Mouse (Mus musculus) midbrain, postnatal 0 days (tissue): ENCODE results near the gene Map3k13. TPM values are rescaled to one million over a fixed set of nuclear protein-coding genes. Genes with fewer than 3 reads are reported as not detected.

ENCODE experiments used
- ATAC-seq: fragments of 200-750 bp; cut with Nextera tagmentation; 2 replicates; pipeline ENCODE4 v1.8.0; 2017; ENCODE audit warnings: moderate number of reproducible peaks, mild to moderate bottlenecking, moderate TSS enrichment, moderate library complexity; ENCODE audit not compliant: low FRiP score
- DNase-seq: peaks from one replicate; pipeline ENCODE4 v3.0.0-alpha.2; 2015; ENCODE audit warnings: low spot score
- H3K27ac ChIP-seq: fragments of 300-500 bp; sonication (generic); 2 replicates; pipeline ENCODE4 v1.5.1; 2014; ENCODE audit warnings: low read depth, mild to moderate bottlenecking, low read length, mixed read lengths
- H3K27me3 ChIP-seq: fragments of 300-500 bp; sonication (generic); 2 replicates; pipeline ENCODE4 v1.6.1; 2014; ENCODE audit warnings: low read length, control low read depth, mixed read lengths; ENCODE audit not compliant: insufficient read depth
- H3K36me3 ChIP-seq: fragments of 300-500 bp; sonication (generic); 2 replicates; pipeline ENCODE4 v1.6.1; 2014; ENCODE audit warnings: low read length, control low read depth, mixed read lengths; ENCODE audit not compliant: insufficient read depth
- H3K4me1 ChIP-seq: fragments of 300-500 bp; sonication (generic); 2 replicates; pipeline ENCODE4 v1.6.1; 2014; ENCODE audit warnings: mild to moderate bottlenecking, control low read depth, antibody characterized with exemption, low read length, mixed read lengths; ENCODE audit not compliant: insufficient read depth
- H3K4me2 ChIP-seq: fragments of 300-500 bp; sonication (generic); 2 replicates; pipeline ENCODE4 v1.6.1; 2014; ENCODE audit warnings: low read depth, mild to moderate bottlenecking, low read length, mixed read lengths; ENCODE audit not compliant: poor library complexity, severe bottlenecking
- H3K4me3 ChIP-seq: fragments of 300-500 bp; sonication (generic); 2 replicates; pipeline ENCODE4 v1.5.1; 2014; ENCODE audit warnings: low read depth, mild to moderate bottlenecking, low read length, moderate library complexity
- H3K9ac ChIP-seq: fragments of 300-500 bp; sonication (generic); replicated peaks from 2 replicates; pipeline ENCODE4 v1.6.1; 2014; ENCODE audit warnings: mild to moderate bottlenecking, low read length, moderate library complexity, mixed read lengths; ENCODE audit not compliant: poor library complexity, severe bottlenecking
- H3K9me3 ChIP-seq: fragments of 300-500 bp; sonication (generic); 2 replicates; pipeline ENCODE4 v1.6.1; 2016; ENCODE audit warnings: low read length, control low read depth
- CTCF ChIP-seq: IDR thresholded peaks from 2 replicates; pipeline ENCODE4 v1.5.1; 2016; ENCODE audit warnings: antibody characterized with exemption, mild to moderate bottlenecking
- WGBS: fragments of 180-500 bp; shearing (Covaris S2); extraction: QIAGEN DNeasy Blood & Tissue Kit; methylation state at CpG from one replicate; pipeline ENCODE4 v1.1.7; 2014; 5-methylcytosine and 5-hydroxymethylcytosine counted together
- polyA plus RNA-seq: library from polyadenylated mRNA; unstranded; fragments of >200 nt; fragmentation: Nextera tagmentation; extraction: Ambion mirVana; gene quantifications from 2 replicates; pipeline ENCODE4 v1.2.1, GENCODE M21; 2015
- total RNA-seq: library from RNA; depleted of rRNA; stranded (reverse); fragments of >200 nt; gene quantifications from 2 replicates; pipeline ENCODE4 v1.2.3, GENCODE M21; 2014

Gene Map3k13
- total and polyA plus RNA-seq, 2 experiments from 2014 or later = 4.0 to 12.1 TPM

DNA sequence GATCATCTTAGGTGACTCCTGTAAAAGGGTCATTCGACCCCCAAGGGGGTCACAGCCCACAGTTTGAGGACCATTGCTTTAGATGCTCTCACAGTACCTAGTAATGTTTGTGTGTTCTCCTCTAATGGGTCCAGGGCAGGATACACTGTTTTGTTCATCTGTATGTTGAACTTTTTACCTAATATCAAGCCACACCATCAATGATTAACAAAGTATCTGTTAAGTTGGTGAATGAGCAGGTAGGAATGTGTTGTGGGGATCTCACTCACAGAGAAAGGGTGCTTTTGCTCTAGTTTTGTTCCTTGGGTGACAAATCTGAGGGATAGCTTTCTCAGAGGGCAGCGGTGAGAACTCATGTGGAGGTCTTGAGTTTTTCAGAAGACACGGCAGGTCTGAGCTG lies 73.6 kb downstream of the Map3k13 start:
- no peak overlapping the region for H3K27ac ChIP-seq
- no peak overlapping the region for H3K4me3 ChIP-seq
- no peak for TF ChIP-seq CTCF
- no peaks in the 10 kb centered on the region for H3K9me3 ChIP-seq
- no peaks in the 10 kb centered on the region for H3K27me3 ChIP-seq
- WGBS = 84% methylated on average over 3 of the region's 3 CpGs
- H3K4me2 ChIP-seq = no peak overlapping the region
- no peaks in the 10 kb centered on the region for H3K36me3 ChIP-seq
- ATAC-seq (no peak), DNase-seq (no peak)
- peaks cover 7% of the 10 kb centered on the region; the same call in 1 of the 2 replicates for H3K4me1 ChIP-seq
- H3K9ac ChIP-seq = no peak overlapping the region

DNA sequence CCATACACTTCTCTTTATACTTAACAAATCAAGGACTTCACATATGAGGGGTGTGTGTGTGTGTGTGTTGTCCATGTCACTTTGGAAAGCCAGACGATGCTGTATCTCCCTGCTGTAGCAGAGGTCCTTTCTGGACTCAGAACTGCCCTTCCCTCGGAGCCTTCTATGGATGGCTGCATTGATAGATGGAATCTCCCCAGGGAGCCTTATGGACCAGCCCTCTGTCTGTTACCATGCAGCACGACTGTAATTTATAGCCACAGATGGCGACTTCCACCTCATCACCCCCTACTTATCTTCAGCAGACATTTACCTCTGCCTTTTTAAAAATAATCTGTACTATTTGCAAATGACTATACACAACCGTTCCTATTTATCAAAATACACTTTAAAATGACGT lies 74.5 kb downstream of the Map3k13 start:
- H3K9me3 ChIP-seq = no peaks in the 10 kb centered on the region
- H3K4me2 ChIP-seq = no peak overlapping the region
- 40% methylated on average over 6 of the region's 6 CpGs for WGBS
- peaks cover 7% of the 10 kb centered on the region; the same call in 1 of the 2 replicates for H3K4me1 ChIP-seq
- ATAC-seq (no peak), DNase-seq (peak; percentile 79)
- H3K27ac ChIP-seq = no peak overlapping the region
- no peaks in the 10 kb centered on the region for H3K27me3 ChIP-seq
- H3K36me3 ChIP-seq = no peaks in the 10 kb centered on the region
- H3K9ac ChIP-seq = no peak overlapping the region
- no peak overlapping the region for H3K4me3 ChIP-seq
- TF ChIP-seq CTCF = no peak

DNA sequence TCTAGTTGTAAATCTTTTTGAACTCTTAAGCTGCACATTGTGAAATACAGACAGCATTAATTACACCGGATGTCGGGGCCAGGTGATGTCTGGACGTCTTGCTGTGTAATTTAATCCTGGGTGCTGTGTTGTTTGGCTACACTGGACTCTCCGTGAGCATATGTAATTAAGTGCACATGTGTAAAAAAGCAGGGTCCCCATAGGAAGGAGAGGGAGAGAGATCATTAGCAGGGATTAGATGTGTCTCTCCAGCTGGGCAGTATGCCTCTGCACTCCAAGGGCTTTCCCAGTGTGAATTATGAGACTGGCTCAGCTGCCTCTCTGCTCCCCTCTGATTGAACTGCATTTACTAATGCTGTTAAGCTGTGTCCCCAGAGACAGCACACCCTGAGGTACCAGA lies 75.7 kb downstream of the Map3k13 start:
- no peaks in the 10 kb centered on the region for H3K9me3 ChIP-seq
- DNase-seq = peak; percentile 38
- H3K9ac ChIP-seq = no peak overlapping the region
- ATAC-seq = 0 out of 2 replicates have a peak, but pooled peaks have one; percentile 34
- H3K4me2 ChIP-seq = no peak overlapping the region
- H3K27me3 ChIP-seq = no peaks in the 10 kb centered on the region
- WGBS = 13% methylated on average over 4 of the region's 4 CpGs
- H3K27ac ChIP-seq = no peak overlapping the region
- no peak overlapping the region for H3K4me3 ChIP-seq
- TF ChIP-seq CTCF = no peak
- no peaks in the 10 kb centered on the region for H3K36me3 ChIP-seq
- peaks cover 7% of the 10 kb centered on the region; the same call in 1 of the 2 replicates for H3K4me1 ChIP-seq

DNA sequence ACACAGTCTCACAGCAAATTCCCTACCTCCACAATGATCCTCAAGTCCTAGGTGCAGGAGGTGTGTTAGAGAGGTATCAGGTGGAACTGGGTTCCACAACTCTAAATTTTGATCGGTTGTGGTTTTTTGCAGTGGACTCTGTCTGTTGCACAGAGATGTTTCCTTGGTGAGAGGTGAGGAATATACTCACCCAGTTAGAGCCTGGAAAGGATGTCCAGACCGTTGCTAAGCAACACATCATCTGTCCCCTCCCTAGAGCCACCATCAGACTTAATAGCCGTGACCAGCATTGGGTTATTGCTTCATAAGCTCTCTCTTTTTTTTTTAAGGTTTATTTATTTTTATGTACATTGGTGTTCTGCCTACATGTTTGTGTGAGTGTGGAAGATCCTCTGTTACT lies 83.6 kb downstream of the Map3k13 start:
- H3K27me3 ChIP-seq = no peaks in the 10 kb centered on the region
- peaks cover 11% of the 10 kb centered on the region; the same call in 1 of the 2 replicates for H3K4me1 ChIP-seq
- TF ChIP-seq CTCF = no peak
- H3K9ac ChIP-seq = no peak overlapping the region
- no peak overlapping the region for H3K27ac ChIP-seq
- WGBS = 86% methylated on average over 3 of the region's 3 CpGs
- H3K4me2 ChIP-seq = no peak overlapping the region
- H3K9me3 ChIP-seq = no peaks in the 10 kb centered on the region
- no peak for ATAC-seq
- H3K4me3 ChIP-seq = no peak overlapping the region
- DNase-seq = no peak
- H3K36me3 ChIP-seq = no peaks in the 10 kb centered on the region

DNA sequence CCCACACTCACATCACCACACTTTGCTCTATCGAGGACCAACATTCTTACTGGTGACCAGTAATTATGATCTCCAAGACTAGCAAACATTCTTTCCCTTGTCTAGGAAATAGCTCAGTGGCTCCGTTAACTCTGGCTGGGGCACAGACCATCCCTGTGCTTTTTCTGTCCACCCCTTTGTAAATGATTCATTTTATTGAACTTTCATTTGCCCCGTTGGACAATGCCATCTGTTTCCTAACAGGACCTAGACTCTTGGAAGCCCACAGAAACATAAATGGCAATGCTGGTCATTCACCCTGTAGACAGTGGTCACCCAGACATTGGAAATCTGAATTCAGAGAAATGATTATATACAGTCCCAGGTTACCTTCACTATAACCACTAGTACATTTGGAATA lies 84.7 kb downstream of the Map3k13 start:
- ATAC-seq (no peak), DNase-seq (no peak)
- Histone ChIP-seq H3K36me3 (no peaks in the 10 kb centered on the region), H3K4me1 (peaks cover 11% of the 10 kb centered on the region; the same call in 1 of the 2 replicates), H3K27ac (no peak overlapping the region), H3K9ac (no peak overlapping the region), H3K4me3 (no peak overlapping the region), H3K4me2 (no peak overlapping the region), H3K9me3 (no peaks in the 10 kb centered on the region), H3K27me3 (no peaks in the 10 kb centered on the region)
- 87% methylated on average over 3 of the region's 3 CpGs for WGBS
- no peak for TF ChIP-seq CTCF

DNA sequence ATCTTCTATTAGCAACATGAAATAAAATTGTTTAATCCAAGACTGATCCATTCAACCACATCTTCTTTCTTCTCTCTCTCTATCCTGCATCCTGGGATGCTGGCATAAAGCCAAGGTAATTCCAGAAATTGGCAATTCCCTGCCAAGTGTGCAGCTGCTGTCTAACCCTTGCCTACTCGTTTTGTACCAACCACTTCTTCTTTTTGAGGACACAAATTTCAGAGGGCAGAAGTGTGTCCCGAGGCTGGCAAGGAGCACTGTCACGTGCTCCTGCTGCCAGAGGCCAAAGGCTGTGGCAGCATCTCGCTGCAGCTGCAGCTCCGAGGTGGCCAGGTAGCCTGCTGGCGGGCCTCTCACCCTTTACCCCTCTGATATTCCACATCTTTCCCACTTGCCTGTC lies 87.0 kb downstream of the Map3k13 start:
- Histone ChIP-seq H3K9me3 (no peaks in the 10 kb centered on the region), H3K36me3 (no peaks in the 10 kb centered on the region), H3K9ac (no peak overlapping the region), H3K27ac (0 out of 2 replicates have a peak overlapping the region, but pooled peaks have one; percentile 43), H3K4me2 (no peak overlapping the region), H3K4me1 (peaks cover 11% of the 10 kb centered on the region; the same call in 1 of the 2 replicates), H3K27me3 (no peaks in the 10 kb centered on the region), H3K4me3 (no peak overlapping the region)
- TF ChIP-seq CTCF = no peak
- 22% methylated on average over 6 of the region's 6 CpGs for WGBS
- DNase-seq = peak; percentile 91
- peak; percentile 31; the same call in 1 of the 2 replicates for ATAC-seq
